Mouse (Mus musculus): Measurements from ENCODE around the gene Calhm5. TPM values are rescaled to one million over a fixed set of nuclear protein-coding genes. Genes with fewer than 3 reads are reported as not detected.

Gene Calhm5
- polyA plus RNA-seq, 1 experiment from 2014 or later, result 1.7 TPM

- Histone ChIP-seq H3K27me3 (no peaks in the 10 kb centered on the region), H3K9ac (no peak overlapping the region), H3K4me2 (replicated peaks) (no peak overlapping the region), H3K4me1 (peaks cover 8% of the 10 kb centered on the region; the same call in 1 of the 2 replicates), H3K27ac (replicated peaks) (peak overlapping the region; percentile 74), H3K4me3 (replicated peaks) (no peak overlapping the region), H3K36me3 (no peaks in the 10 kb centered on the region), H3K9me3 (replicated peaks) (no peaks in the 10 kb centered on the region)
- 24% methylated on average over 4 of the region's 4 CpGs for WGBS
- ATAC-seq (ENCODE audit: insufficient number of reproducible peaks, low FRiP score, low TSS enrichment, low read depth), result no peak; the same call in 1 of the 2 replicates
These were observed 15.8 kb upstream of the Calhm5 start for GRCm38 (mm10) chr10:34111964-34112738.

GRCm38 (mm10) chr10:34110863-34111465 lies 14.6 kb upstream of the Calhm5 start:
- 67% methylated on average over 13 of the region's 13 CpGs for WGBS

DNA sequence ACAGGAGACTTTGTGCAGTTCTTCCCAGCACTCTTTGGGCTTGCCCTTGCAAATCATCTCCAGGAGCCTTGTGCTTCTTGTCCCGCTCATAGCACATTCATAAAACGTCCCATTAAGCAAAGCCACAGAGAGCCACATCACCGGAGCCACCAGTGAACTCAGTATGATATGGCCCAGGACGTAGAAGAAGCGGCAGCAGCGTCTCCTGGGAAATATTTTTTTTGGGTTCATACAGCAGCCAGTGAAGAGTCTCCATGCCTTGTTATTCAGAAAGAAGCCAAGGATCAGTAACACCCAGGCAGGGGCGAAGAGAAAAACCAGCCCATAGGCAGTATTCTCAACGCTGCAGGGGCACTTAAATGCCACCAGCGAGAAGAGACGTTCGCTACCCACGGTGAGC lies 355 bp downstream of the Calhm5 start:
- WGBS, result 50% methylated on average over 12 of the region's 12 CpGs
- Histone ChIP-seq H3K4me3 (replicated peaks) (peak overlapping the region; percentile 29), H3K27me3 (no peaks in the 10 kb centered on the region), H3K9ac (no peak overlapping the region), H3K4me1 (no peaks in the 10 kb centered on the region), H3K36me3 (no peaks in the 10 kb centered on the region), H3K9me3 (replicated peaks) (no peaks in the 10 kb centered on the region), H3K27ac (replicated peaks) (no peak overlapping the region; the same call in 1 of the 2 replicates), H3K4me2 (replicated peaks) (peak overlapping the region; percentile 45)
- ATAC-seq (ENCODE audit: insufficient number of reproducible peaks, low FRiP score, low TSS enrichment, low read depth), result no peak

More at GRCm38 (mm10) chr10:34110863-34111465, 14.6 kb upstream of the Calhm5 start:
- H3K9me3 ChIP-seq (replicated peaks), result no peaks in the 10 kb centered on the region
- peaks cover 8% of the 10 kb centered on the region; the same call in 1 of the 2 replicates for H3K4me1 ChIP-seq
- no peak overlapping the region for H3K4me2 ChIP-seq (replicated peaks)
- no peak overlapping the region for H3K9ac ChIP-seq
- no peaks in the 10 kb centered on the region for H3K36me3 ChIP-seq
- H3K4me3 ChIP-seq (replicated peaks), result no peak overlapping the region
- ATAC-seq (ENCODE audit: insufficient number of reproducible peaks, low FRiP score, low TSS enrichment, low read depth), result no peak
- H3K27me3 ChIP-seq, result no peaks in the 10 kb centered on the region
- H3K27ac ChIP-seq (replicated peaks), result no peak overlapping the region

DNA sequence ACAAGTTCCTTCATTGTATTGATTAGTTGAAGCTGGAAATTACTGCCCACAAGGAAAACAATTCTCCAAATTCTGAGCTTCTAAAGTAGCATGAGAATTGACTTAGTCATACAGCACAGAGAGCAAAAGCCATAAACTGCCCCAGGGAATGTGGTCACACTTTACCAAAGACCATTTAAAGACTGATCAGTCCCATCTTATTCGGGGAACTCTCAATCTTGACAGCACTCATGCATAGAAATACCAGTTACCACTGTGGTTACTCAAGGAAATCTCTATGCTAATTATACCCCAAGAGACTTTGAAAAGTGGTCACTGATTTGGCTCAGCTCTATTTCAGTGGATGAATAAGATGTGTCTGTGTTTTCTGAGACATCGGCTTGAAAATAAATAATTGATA lies 1.2 kb downstream of the Calhm5 start:
- H3K27ac ChIP-seq (replicated peaks), result no peak overlapping the region
- ATAC-seq (ENCODE audit: insufficient number of reproducible peaks, low FRiP score, low TSS enrichment, low read depth), result no peak
- 0 out of 2 replicates have a peak overlapping the region, but pooled peaks have one; percentile 29 for H3K4me3 ChIP-seq (replicated peaks)
- H3K9ac ChIP-seq, result no peak overlapping the region
- H3K4me1 ChIP-seq, result no peaks in the 10 kb centered on the region
- no peaks in the 10 kb centered on the region for H3K9me3 ChIP-seq (replicated peaks)
- 38% methylated on average over 2 of the region's 2 CpGs for WGBS
- H3K27me3 ChIP-seq, result no peaks in the 10 kb centered on the region
- no peaks in the 10 kb centered on the region for H3K36me3 ChIP-seq
- 0 out of 2 replicates have a peak overlapping the region, but pooled peaks have one; percentile 4 for H3K4me2 ChIP-seq (replicated peaks)

GRCm38 (mm10) chr10:34091888-34092287 lies 4.4 kb downstream of the Calhm5 start:
- H3K4me1 ChIP-seq, result no peaks in the 10 kb centered on the region
- no peak overlapping the region for H3K4me3 ChIP-seq (replicated peaks)
- no peak overlapping the region for H3K4me2 ChIP-seq (replicated peaks)
- H3K27ac ChIP-seq (replicated peaks), result no peak overlapping the region
- H3K36me3 ChIP-seq, result no peaks in the 10 kb centered on the region
- no peak overlapping the region for H3K9ac ChIP-seq
- H3K27me3 ChIP-seq, result no peaks in the 10 kb centered on the region
- WGBS, result 72% methylated on average over 5 of the region's 5 CpGs
- no peaks in the 10 kb centered on the region for H3K9me3 ChIP-seq (replicated peaks)
- ATAC-seq (ENCODE audit: insufficient number of reproducible peaks, low FRiP score, low TSS enrichment, low read depth), result no peak

DNA sequence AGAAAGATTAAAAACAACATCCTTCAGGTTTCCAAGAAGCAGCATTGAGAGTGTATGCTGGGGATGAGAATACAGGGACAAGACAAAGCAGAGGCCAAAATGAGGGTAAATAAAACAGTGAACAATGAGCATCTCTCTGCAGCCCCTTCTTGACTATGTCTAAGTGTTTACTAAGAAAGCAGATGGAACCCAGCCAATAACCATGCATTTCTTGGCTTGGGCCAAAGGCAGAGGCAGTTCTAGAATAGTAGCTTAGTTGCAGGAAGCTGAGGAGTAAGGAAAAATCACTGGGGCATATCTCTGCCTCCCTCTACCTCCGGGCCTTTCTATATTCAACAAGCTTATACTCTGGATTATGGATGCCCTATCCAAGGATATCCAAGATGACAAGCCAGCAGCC lies 5.8 kb downstream of the Calhm5 start:
- H3K36me3 ChIP-seq, result no peaks in the 10 kb centered on the region
- no peak overlapping the region for H3K27ac ChIP-seq (replicated peaks)
- 67% methylated on average over 1 of the region's 1 CpGs for WGBS
- ATAC-seq (ENCODE audit: insufficient number of reproducible peaks, low FRiP score, low TSS enrichment, low read depth), result no peak
- H3K4me1 ChIP-seq, result no peaks in the 10 kb centered on the region
- no peak overlapping the region for H3K4me2 ChIP-seq (replicated peaks)
- no peaks in the 10 kb centered on the region for H3K9me3 ChIP-seq (replicated peaks)
- no peak overlapping the region for H3K9ac ChIP-seq
- H3K4me3 ChIP-seq (replicated peaks), result no peak overlapping the region
- H3K27me3 ChIP-seq, result no peaks in the 10 kb centered on the region

DNA sequence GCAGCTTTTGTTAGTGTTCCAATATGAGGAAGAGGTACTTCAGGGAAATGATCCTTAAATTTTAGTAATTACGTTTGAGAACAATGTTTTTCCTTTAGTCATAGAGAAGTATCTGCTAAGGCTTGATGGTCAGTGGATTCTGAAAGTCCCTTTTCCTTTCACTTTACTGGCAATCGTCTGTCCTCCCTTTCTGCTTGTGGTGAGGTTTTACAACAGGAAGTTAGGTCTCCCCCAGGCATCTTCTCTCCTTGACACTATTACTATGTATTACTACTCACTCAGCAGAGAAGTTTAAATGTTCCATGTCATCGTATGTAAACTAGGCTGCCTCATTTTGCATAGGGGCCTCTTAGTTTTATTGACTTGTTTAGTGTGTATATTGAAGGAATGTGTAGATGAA lies 6.8 kb downstream of the Calhm5 start:
- Histone ChIP-seq H3K4me3 (replicated peaks) (no peak overlapping the region), H3K4me2 (replicated peaks) (no peak overlapping the region), H3K9me3 (replicated peaks) (no peaks in the 10 kb centered on the region), H3K4me1 (no peaks in the 10 kb centered on the region), H3K9ac (no peak overlapping the region), H3K36me3 (no peaks in the 10 kb centered on the region), H3K27ac (replicated peaks) (no peak overlapping the region), H3K27me3 (no peaks in the 10 kb centered on the region)
- ATAC-seq (ENCODE audit: insufficient number of reproducible peaks, low FRiP score, low TSS enrichment, low read depth), result no peak
- WGBS, result 59% methylated on average over 3 of the region's 3 CpGs

- H3K36me3 ChIP-seq, result no peaks in the 10 kb centered on the region
- H3K9me3 ChIP-seq (replicated peaks), result no peaks in the 10 kb centered on the region
- no peak overlapping the region for H3K4me2 ChIP-seq (replicated peaks)
- no peak for ATAC-seq (ENCODE audit: insufficient number of reproducible peaks, low FRiP score, low TSS enrichment, low read depth)
- 74% methylated on average over 2 of the region's 2 CpGs for WGBS
- H3K4me3 ChIP-seq (replicated peaks), result no peak overlapping the region
- H3K27ac ChIP-seq (replicated peaks), result no peak overlapping the region
- no peak overlapping the region for H3K9ac ChIP-seq
- no peaks in the 10 kb centered on the region for H3K27me3 ChIP-seq
- H3K4me1 ChIP-seq, result no peaks in the 10 kb centered on the region
These were observed 7.8 kb downstream of the Calhm5 start for GRCm38 (mm10) chr10:34088515-34088914.

- no peak overlapping the region for H3K4me3 ChIP-seq (replicated peaks)
- no peaks in the 10 kb centered on the region for H3K4me1 ChIP-seq
- WGBS, result 93% methylated on average over 1 of the region's 1 CpGs
- no peak overlapping the region for H3K27ac ChIP-seq (replicated peaks)
- H3K36me3 ChIP-seq, result no peaks in the 10 kb centered on the region
- no peak for ATAC-seq (ENCODE audit: insufficient number of reproducible peaks, low FRiP score, low TSS enrichment, low read depth)
- no peaks in the 10 kb centered on the region for H3K9me3 ChIP-seq (replicated peaks)
- no peak overlapping the region for H3K4me2 ChIP-seq (replicated peaks)
- H3K27me3 ChIP-seq, result no peaks in the 10 kb centered on the region
- H3K9ac ChIP-seq, result no peak overlapping the region
These were observed 9.8 kb downstream of the Calhm5 start for GRCm38 (mm10) chr10:34086514-34086913.

DNA sequence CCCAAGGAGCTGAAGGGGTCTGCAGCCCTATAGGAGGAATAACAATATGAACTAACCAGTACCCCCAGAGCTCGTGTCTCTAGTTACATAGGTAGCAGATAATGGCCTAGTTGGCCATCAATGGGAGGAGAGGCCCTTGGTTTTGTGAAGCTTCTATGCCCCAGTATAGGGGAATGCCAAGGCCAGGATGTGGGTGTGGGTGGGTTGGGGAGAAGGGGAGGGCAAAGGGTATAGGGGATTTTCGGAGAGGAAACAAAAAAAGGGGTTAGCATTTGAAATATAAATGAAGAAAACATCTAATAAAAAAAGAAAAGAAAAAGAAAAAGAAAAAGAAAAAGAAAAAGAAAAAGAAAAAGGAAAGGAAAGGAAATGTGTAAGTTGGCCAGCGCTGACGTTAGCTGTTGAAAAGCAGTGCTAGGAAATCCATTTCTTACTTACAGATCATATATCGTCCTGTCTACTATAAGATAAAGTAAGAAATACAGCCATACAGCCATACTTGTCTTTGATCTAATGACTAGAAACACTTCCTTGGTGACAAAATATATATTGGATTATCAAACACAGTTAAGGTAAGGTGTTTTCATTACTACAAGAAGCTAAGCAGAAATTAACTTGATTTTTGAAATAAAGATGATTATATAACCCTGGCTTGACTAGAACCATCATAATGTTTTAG lies 21.7 kb downstream of the Calhm5 start:
- Histone ChIP-seq H3K27me3 (no peaks in the 10 kb centered on the region), H3K9me3 (replicated peaks) (no peaks in the 10 kb centered on the region), H3K27ac (replicated peaks) (no peak overlapping the region), H3K4me3 (replicated peaks) (no peak overlapping the region), H3K36me3 (no peaks in the 10 kb centered on the region), H3K4me2 (replicated peaks) (no peak overlapping the region), H3K9ac (no peak overlapping the region), H3K4me1 (no peaks in the 10 kb centered on the region)
- 85% methylated on average over 5 of the region's 5 CpGs for WGBS
- ATAC-seq (ENCODE audit: insufficient number of reproducible peaks, low FRiP score, low TSS enrichment, low read depth), result no peak

DNA sequence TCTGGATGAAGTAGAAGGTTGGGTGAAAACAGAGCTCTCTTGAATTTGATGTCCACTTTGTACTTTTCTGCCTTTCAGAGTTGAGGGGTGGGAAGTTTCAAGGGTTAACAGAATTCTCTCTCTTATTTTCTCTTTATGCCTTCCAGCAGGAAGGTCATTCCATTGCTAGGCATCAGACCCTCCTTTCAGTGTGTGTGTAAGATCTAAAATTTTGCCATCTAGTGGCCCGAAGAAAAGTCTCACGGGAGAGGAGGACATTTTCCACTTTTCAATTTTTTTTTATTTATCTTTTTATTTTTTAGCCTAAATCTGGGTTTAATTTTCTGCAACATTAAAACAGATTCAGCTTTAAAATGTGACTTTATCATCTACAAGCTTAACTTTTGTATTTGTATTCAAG lies 24.7 kb downstream of the Calhm5 start:
- Histone ChIP-seq H3K36me3 (no peaks in the 10 kb centered on the region), H3K27me3 (no peaks in the 10 kb centered on the region), H3K9ac (no peak overlapping the region), H3K9me3 (replicated peaks) (no peaks in the 10 kb centered on the region), H3K27ac (replicated peaks) (no peak overlapping the region), H3K4me1 (no peaks in the 10 kb centered on the region), H3K4me2 (replicated peaks) (no peak overlapping the region), H3K4me3 (replicated peaks) (no peak overlapping the region)
- no peak for ATAC-seq (ENCODE audit: insufficient number of reproducible peaks, low FRiP score, low TSS enrichment, low read depth)
- WGBS, result 38% methylated on average over 2 of the region's 2 CpGs

All from embryonic facial prominence, embryonic 15.5 days (tissue).